In genomic region chr12:12499903-12500302, GRCm38 (mm10) we compare ENCODE assay signal across 28 mouse cellular contexts.
DNase-seq lines count a peak whose midpoint lies in the region; ATAC-seq and TF ChIP-seq lines count a peak whose summit lies in the region.
"Had no signal": no experiment of that assay in that cellular context is flagged by ENCODE, and none has a peak within 500 bp of the region (broad histone marks: within the 10 kb centered on the region; RNA-seq: fewer than 3 reads in every experiment).

No protein-coding gene starts in this region.

- peak; percentile 22; the same call in 1 of the 2 replicates for TF ChIP-seq CTCF in liver, embryonic 14.5 days (IDR thresholded peaks at IDR 0.05; ENCODE audit: low read depth)

- H3K9me3 ChIP-seq in heart, embryonic 10.5 days: no peaks in the 10 kb centered on the region
- H3K9me3 ChIP-seq in midbrain, embryonic 11.5 days (ENCODE audit: control insufficient read depth, low read length): no peaks in the 10 kb centered on the region
- no peaks in the 10 kb centered on the region; the same call in 1 of the 2 replicates for H3K9me3 ChIP-seq in midbrain, embryonic 14.5 days (ENCODE audit: control insufficient read depth, low read length)
- H3K9me3 ChIP-seq in liver, embryonic 14.5 days (ENCODE audit: control insufficient read depth, low read length): no peaks in the 10 kb centered on the region
- H3K9me3 ChIP-seq: embryonic facial prominence, embryonic 15.5 days; forebrain, embryonic 10.5 days; forebrain, embryonic 12.5 days; G1E had no signal

- H3K27ac ChIP-seq in heart, embryonic 10.5 days: no peak overlapping the region
- no peak overlapping the region for H3K27ac ChIP-seq in midbrain, embryonic 11.5 days (ENCODE audit: low read depth, low read length)
- no peak overlapping the region for H3K27ac ChIP-seq in midbrain, embryonic 14.5 days (replicated peaks; ENCODE audit: low read depth, low read length)
- H3K27ac ChIP-seq in liver, embryonic 14.5 days: no peak overlapping the region
- H3K27ac ChIP-seq: embryonic facial prominence, embryonic 13.5 days; embryonic facial prominence, embryonic 15.5 days; forebrain, embryonic 10.5 days; forebrain, embryonic 12.5 days had no signal

- peak; percentile 53 for DNase-seq in heart, embryonic 10.5 days (ENCODE audit: low spot score)
- DNase-seq in heart, adult 9 months (ENCODE audit: low spot score in 2 of 2): no peak
- peak; percentile 54 for DNase-seq in midbrain, embryonic 11.5 days (ENCODE audit: low spot score, missing footprints)
- no peak for DNase-seq in midbrain, embryonic 14.5 days
- no peak for DNase-seq in liver, embryonic 14.5 days (ENCODE audit: low read depth in 3 of 3, low spot score in 3 of 3)
- DNase-seq in layer of hippocampus, postnatal 10 days (ENCODE audit: low spot score in 2 of 2): no peak
- DNase-seq: adrenal gland, adult 8-10 months; adrenal gland, postnatal 14 days; adrenal gland, postnatal 36 days; B cell, adult 2 months; cerebellum, adult 11-12 months; cerebellum, adult 2 months; cerebellum, adult 9-10 months; cerebellum, postnatal 10 days; cerebellum, postnatal 25 days; embryo, embryonic 11 days had no signal

- H3K27me3 ChIP-seq in heart, embryonic 10.5 days (ENCODE audit: insufficient read depth, poor library complexity, severe bottlenecking): no peaks in the 10 kb centered on the region
- no peaks in the 10 kb centered on the region for H3K27me3 ChIP-seq in midbrain, embryonic 11.5 days (ENCODE audit: control insufficient read depth, insufficient read depth, low read length)
- no peaks in the 10 kb centered on the region for H3K27me3 ChIP-seq in midbrain, embryonic 14.5 days (ENCODE audit: control insufficient read depth, insufficient read depth, low read length)
- H3K27me3 ChIP-seq in liver, embryonic 14.5 days (ENCODE audit: control insufficient read depth, insufficient read depth, low read length): no peaks in the 10 kb centered on the region
- H3K27me3 ChIP-seq: CH12.LX; embryonic facial prominence, embryonic 13.5 days; embryonic facial prominence, embryonic 15.5 days; forebrain, embryonic 12.5 days; Patski had no signal

- no peak overlapping the region for H3K4me3 ChIP-seq in heart, embryonic 10.5 days
- no peak overlapping the region for H3K4me3 ChIP-seq in midbrain, embryonic 11.5 days (ENCODE audit: low read depth, low read length)
- H3K4me3 ChIP-seq in midbrain, embryonic 14.5 days (replicated peaks; ENCODE audit: low read depth, low read length): no peak overlapping the region
- H3K4me3 ChIP-seq in liver, embryonic 14.5 days (ENCODE audit: insufficient read depth in 1 of 2, low read depth in 2 of 2, low read length in 2 of 2): no peak overlapping the region
- H3K4me3 ChIP-seq: embryonic facial prominence, embryonic 13.5 days; embryonic facial prominence, embryonic 15.5 days; erythroblast, embryonic 14.5 days; forebrain, embryonic 10.5 days; forebrain, embryonic 12.5 days had no signal

- ATAC-seq in midbrain, embryonic 11.5 days (ENCODE audit: low FRiP score): no peak
- no peak for ATAC-seq in midbrain, embryonic 14.5 days (ENCODE audit: low FRiP score, low TSS enrichment)
- ATAC-seq in liver, embryonic 14.5 days (ENCODE audit: insufficient read depth): no peak
- no peak for ATAC-seq in megakaryocyte progenitor cell, adult 5-6 weeks (replicated peaks; ENCODE audit: poor library complexity)
- ATAC-seq: activated CD4-positive, CD25-positive, alpha-beta regulatory T cell, adult 4 months; CD4-positive, CD25-positive, alpha-beta regulatory T cell, adult 4 months; forebrain, embryonic 14.5 days; Patski had no signal

- no peak overlapping the region for H3K4me2 ChIP-seq in midbrain, embryonic 11.5 days
- no peak overlapping the region for H3K4me2 ChIP-seq in midbrain, embryonic 14.5 days (ENCODE audit: low read length)
- H3K4me2 ChIP-seq in liver, embryonic 14.5 days (ENCODE audit: low read depth): no peak overlapping the region
- H3K4me2 ChIP-seq: embryonic facial prominence, embryonic 13.5 days; embryonic facial prominence, embryonic 15.5 days; forebrain, embryonic 12.5 days had no signal

- WGBS in heart, embryonic 10.5 days: 78% methylated on average over 3 of the region's 3 CpGs
- WGBS in midbrain, embryonic 11.5 days: 64% methylated on average over 3 of the region's 3 CpGs
- 73% methylated on average over 3 of the region's 3 CpGs for WGBS in midbrain, embryonic 14.5 days
- WGBS in liver, embryonic 14.5 days (ENCODE audit: insufficient replicate concordance): 30% methylated on average over 3 of the region's 3 CpGs

- peaks cover 15% of the 10 kb centered on the region for H3K4me1 ChIP-seq in heart, embryonic 10.5 days
- no peaks in the 10 kb centered on the region; the same call in 1 of the 2 replicates for H3K4me1 ChIP-seq in midbrain, embryonic 11.5 days (ENCODE audit: control insufficient read depth, insufficient read depth, low read length)
- H3K4me1 ChIP-seq in midbrain, embryonic 14.5 days (ENCODE audit: control insufficient read depth, insufficient read depth, low read length): no peaks in the 10 kb centered on the region
- H3K4me1 ChIP-seq in liver, embryonic 14.5 days (replicated peaks; ENCODE audit: control insufficient read depth in 2 of 2, insufficient read depth in 2 of 2, low read length in 1 of 2): peaks cover 32 to 38% of the 10 kb centered on the region in 2 experiments
- H3K4me1 ChIP-seq: forebrain, embryonic 12.5 days had no signal

- no peak for TF ChIP-seq EP300 in liver, embryonic 14.5 days (IDR thresholded peaks at IDR 0.05; ENCODE audit: low read depth)

- H3K9ac ChIP-seq in midbrain, embryonic 11.5 days (ENCODE audit: low read length): no peak overlapping the region
- H3K9ac ChIP-seq in midbrain, embryonic 14.5 days (replicated peaks; ENCODE audit: low read length): no peak overlapping the region
- no peak overlapping the region; the same call in 1 of the 2 replicates for H3K9ac ChIP-seq in liver, embryonic 14.5 days (replicated peaks)
- H3K9ac ChIP-seq: embryonic facial prominence, embryonic 13.5 days; embryonic facial prominence, embryonic 15.5 days; forebrain, embryonic 12.5 days had no signal

- H3K36me3 ChIP-seq in heart, embryonic 10.5 days: no peaks in the 10 kb centered on the region
- H3K36me3 ChIP-seq in midbrain, embryonic 11.5 days (ENCODE audit: control insufficient read depth, insufficient read depth, low read length): no peaks in the 10 kb centered on the region
- no peaks in the 10 kb centered on the region for H3K36me3 ChIP-seq in midbrain, embryonic 14.5 days (ENCODE audit: control insufficient read depth, insufficient read depth, low read length)
- H3K36me3 ChIP-seq in liver, embryonic 14.5 days (replicated peaks; ENCODE audit: control insufficient read depth, insufficient read depth, low read depth): no peaks in the 10 kb centered on the region
- H3K36me3 ChIP-seq: embryonic facial prominence, embryonic 13.5 days; embryonic facial prominence, embryonic 15.5 days; forebrain, embryonic 10.5 days; forebrain, embryonic 12.5 days; G1E had no signal

Comparison
In these comparisons a context has a peak if more than half of its experiments do, and no peak if none do; other contexts are left out.
1. DNase-seq: peak in heart, embryonic 10.5 days (single experiment) and midbrain, embryonic 11.5 days (single experiment); none in heart, adult 9 months (0 of 2), midbrain, embryonic 14.5 days (single experiment), liver, embryonic 14.5 days (0 of 3) and layer of hippocampus, postnatal 10 days (0 of 2).